Mouse (Mus musculus) ES-E14 (cell line): ENCODE data around the gene Nrros.

Experiments
- CHD2 ChIP-seq: IDR thresholded peaks from 2 replicates; pipeline ENCODE4 v1.6.1; 2014; ENCODE audit warnings: mild to moderate bottlenecking, low read depth, low read length, inconsistent platforms
- HCFC1 ChIP-seq: IDR thresholded peaks from 2 replicates; pipeline ENCODE4 v1.6.1; 2012; ENCODE audit warnings: low read length, inconsistent platforms, borderline replicate concordance; ENCODE audit not compliant: insufficient read depth
- MAFK ChIP-seq: IDR thresholded peaks from 2 replicates; pipeline ENCODE4 v1.6.1; 2014; ENCODE audit warnings: mild to moderate bottlenecking, low read depth, low read length, inconsistent platforms; ENCODE audit not compliant: insufficient read depth
- ZC3H11A ChIP-seq: IDR thresholded peaks from 2 replicates; pipeline ENCODE4 v1.6.1; 2012; ENCODE audit warnings: low read depth, mild to moderate bottlenecking, inconsistent platforms, low read length, borderline replicate concordance
- ZNF384 ChIP-seq: IDR thresholded peaks from 2 replicates; pipeline ENCODE4 v1.6.1; 2012; ENCODE audit warnings: low read depth, low read length, inconsistent platforms

DNA sequence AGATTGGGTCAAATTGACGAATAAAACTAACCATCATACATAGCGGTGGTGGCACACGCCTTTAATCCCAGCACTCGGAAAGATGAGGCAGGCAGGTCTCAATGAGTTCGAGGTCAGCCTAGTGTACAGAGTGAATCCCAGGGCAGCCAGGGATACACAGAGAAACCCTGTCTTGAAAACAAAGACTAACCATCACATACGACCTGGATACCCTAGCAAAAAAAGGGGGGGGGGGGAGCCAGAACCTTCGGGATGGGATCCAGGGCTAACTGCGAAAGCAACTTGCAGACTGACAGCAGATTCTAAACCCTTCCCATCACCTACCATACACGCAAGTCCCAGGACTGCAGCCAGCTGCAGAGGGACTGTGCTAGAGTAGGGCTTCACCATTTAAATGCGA lies 51.0 kb downstream of the Nrros start:
- TF ChIP-seq HCFC1, result no peak
- TF ChIP-seq ZNF384, result no peak
- TF ChIP-seq ZC3H11A, result no peak
- no peak for TF ChIP-seq MAFK
- no peak for TF ChIP-seq CHD2
